Mouse (Mus musculus) embryonic facial prominence, embryonic 13.5 days (tissue): ENCODE measurements at regions not wholly inside any gene's neighbourhood (a gene's known extent, or its start where the extent isn't known, plus 50 kb on each side); places are given as distances from the start of the nearest gene placed in this dataset.
"Not testable (repeated sequence)": the region's sequence is repeated elsewhere in the genome, so short reads cannot be mapped to it uniquely, and the experiment has no call there.

Source experiments
- ATAC-seq: fragments of 200-750 bp; cut with Nextera tagmentation; 2 replicates; pipeline ENCODE4 v1.8.0; 2017; ENCODE audit warnings: low read depth; ENCODE audit not compliant: insufficient number of reproducible peaks, insufficient read depth, low FRiP score, low TSS enrichment
- H3K27ac ChIP-seq: fragments of 300-500 bp; sonication (generic); 2 replicates; pipeline ENCODE4 v1.5.1; 2015; ENCODE audit warnings: moderate library complexity, mild to moderate bottlenecking, inconsistent platforms
- H3K27me3 ChIP-seq: fragments of 300-500 bp; sonication (generic); 2 replicates; pipeline ENCODE4 v1.6.1; 2015; ENCODE audit warnings: mild to moderate bottlenecking, inconsistent platforms
- H3K36me3 ChIP-seq: fragments of 300-500 bp; sonication (generic); 2 replicates; pipeline ENCODE4 v1.6.1; 2015; ENCODE audit warnings: mild to moderate bottlenecking, inconsistent platforms
- H3K4me1 ChIP-seq: fragments of 300-500 bp; sonication (generic); 2 replicates; pipeline ENCODE4 v1.6.1; 2015; ENCODE audit warnings: inconsistent platforms
- H3K4me2 ChIP-seq: fragments of 300-500 bp; sonication (generic); 2 replicates; pipeline ENCODE4 v1.6.1; 2015; ENCODE audit warnings: moderate library complexity, mild to moderate bottlenecking, inconsistent platforms
- H3K4me3 ChIP-seq: fragments of 300-500 bp; sonication (generic); 2 replicates; pipeline ENCODE4 v1.5.1; 2015; ENCODE audit warnings: mild to moderate bottlenecking, inconsistent platforms
- H3K9ac ChIP-seq: fragments of 300-500 bp; sonication (generic); 2 replicates; pipeline ENCODE4 v1.6.1; 2015; ENCODE audit warnings: mild to moderate bottlenecking, inconsistent platforms
- H3K9me3 ChIP-seq: fragments of 300-500 bp; sonication (generic); 2 replicates; pipeline ENCODE4 v1.6.1; 2016; ENCODE audit warnings: inconsistent platforms
- WGBS: fragments of 180-500 bp; shearing (Covaris S2); methylation state at CpG from one replicate; pipeline ENCODE4 v1.1.7; 2015; ENCODE audit warnings: mixed read lengths; 5-methylcytosine and 5-hydroxymethylcytosine counted together

DNA sequence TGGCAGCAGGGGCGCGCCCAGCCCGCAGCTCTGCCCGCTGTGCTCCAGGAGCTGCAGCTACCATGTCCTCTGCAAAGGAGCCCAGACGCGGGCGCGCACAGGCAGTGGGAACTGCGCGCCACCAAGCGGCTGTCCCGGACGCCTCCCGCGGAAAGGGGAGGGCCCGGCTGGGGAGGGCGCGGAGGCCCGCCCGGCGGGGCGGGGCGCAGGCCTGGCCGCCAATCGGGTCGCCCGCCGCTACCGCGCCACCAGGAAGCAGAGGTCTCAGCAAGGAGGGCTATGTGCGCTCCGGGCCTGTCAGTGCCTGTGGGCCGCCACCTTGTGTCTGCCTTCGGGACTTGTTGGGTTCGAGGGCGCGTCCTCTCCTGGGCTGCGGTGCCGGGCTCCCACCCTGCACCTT is 367.0 kb upstream of the Ywhaq start:
- H3K27me3 ChIP-seq, H3K9me3 ChIP-seq, H3K4me1 ChIP-seq, H3K36me3 ChIP-seq, H3K27ac ChIP-seq, ATAC-seq: not testable (repeated sequence)
- H3K9ac ChIP-seq, result peak overlapping the region; percentile 54; the same call in 1 of the 2 replicates
- peak overlapping the region; percentile 56 for H3K4me2 ChIP-seq
- 3% methylated on average over 20 of the region's 39 CpGs for WGBS
- peak overlapping the region; percentile 47 for H3K4me3 ChIP-seq

DNA sequence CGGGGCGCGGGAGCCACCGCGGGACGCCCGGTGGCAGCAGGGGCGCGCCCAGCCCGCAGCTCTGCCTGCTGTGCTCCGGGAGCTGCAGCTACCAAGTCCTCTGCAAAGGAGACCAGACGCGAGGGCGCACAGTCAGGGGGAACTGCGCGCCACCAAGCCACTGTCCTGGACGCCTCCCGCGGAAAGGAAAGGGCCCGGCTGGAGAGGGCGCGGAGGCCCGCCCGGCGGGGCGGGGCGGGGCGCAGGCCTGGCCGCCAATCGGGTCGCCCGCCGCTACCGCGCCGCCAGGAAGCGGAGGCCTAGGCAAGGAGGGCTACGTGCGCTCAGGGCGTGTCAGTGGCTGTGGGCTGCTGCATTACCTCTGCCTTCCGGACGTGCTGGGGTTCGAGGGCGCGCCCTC is 361.3 kb upstream of the Ywhaq start:
- WGBS, result 7% methylated on average over 38 of the region's 45 CpGs
- not testable (repeated sequence) for ATAC-seq, H3K27ac ChIP-seq, H3K36me3 ChIP-seq, H3K4me1 ChIP-seq, H3K9me3 ChIP-seq, H3K9ac ChIP-seq, H3K27me3 ChIP-seq
- peak overlapping the region; percentile 19; the same call in 1 of the 2 replicates for H3K4me3 ChIP-seq
- H3K4me2 ChIP-seq, result peak overlapping the region; percentile 37

DNA sequence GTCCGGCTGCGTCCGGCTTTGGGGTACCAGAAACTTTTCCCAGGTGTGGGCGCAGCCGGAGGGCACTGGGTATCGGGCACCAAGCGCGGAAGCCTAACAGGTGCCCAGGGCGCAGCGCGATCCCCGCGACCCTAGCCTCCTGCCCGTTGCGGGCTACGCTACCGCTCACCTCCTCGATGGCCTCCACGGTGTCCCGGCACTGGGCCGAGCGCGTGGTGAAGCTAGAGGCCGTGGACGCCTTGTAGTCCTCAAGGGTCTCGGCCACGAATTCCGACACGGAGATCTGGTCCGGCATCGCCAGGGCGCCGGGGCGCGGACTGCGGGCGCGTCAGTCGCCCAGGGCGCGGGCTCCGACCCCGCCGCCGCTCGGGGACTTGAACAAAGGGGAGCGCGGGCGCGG is 360.9 kb upstream of the Ywhaq start:
- Histone ChIP-seq H3K4me2 (peak overlapping the region; percentile 37), H3K4me3 (peak overlapping the region; percentile 19)
- H3K27me3 ChIP-seq, H3K4me1 ChIP-seq, H3K9ac ChIP-seq, H3K9me3 ChIP-seq, H3K27ac ChIP-seq, H3K36me3 ChIP-seq, ATAC-seq: not testable (repeated sequence)
- WGBS, result 30% methylated on average over 49 of the region's 50 CpGs

DNA sequence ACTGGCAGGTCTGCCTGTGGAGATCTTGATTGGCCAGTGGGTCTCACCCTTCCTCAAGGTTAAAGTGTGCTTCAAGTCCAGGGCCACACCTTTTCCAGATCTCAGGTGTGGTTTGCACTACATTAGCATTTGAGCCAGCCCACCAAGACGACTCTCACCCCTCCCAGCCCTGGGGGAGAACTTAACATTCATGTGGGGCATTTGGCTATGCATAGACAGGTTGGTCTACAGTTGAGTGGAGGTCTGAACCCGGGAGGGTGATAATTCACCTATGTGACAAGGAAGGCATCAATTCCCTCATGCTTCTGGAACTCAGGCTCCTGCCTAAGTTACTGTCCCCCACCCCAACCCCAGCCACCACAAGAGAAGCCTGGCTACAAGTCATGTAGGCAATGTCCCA is 350.3 kb upstream of the Ywhaq start:
- not testable (repeated sequence) for H3K36me3 ChIP-seq, H3K27ac ChIP-seq, H3K9ac ChIP-seq, H3K27me3 ChIP-seq, ATAC-seq, H3K4me3 ChIP-seq, H3K9me3 ChIP-seq, H3K4me1 ChIP-seq, H3K4me2 ChIP-seq
- 79% methylated on average over 2 of the region's 2 CpGs for WGBS
